Mouse (Mus musculus): ENCODE results near the gene Ccl4. TPM values are rescaled to one million over a fixed set of nuclear protein-coding genes. Genes with fewer than 3 reads are reported as not detected.

Gene Ccl4
- total and polyA plus RNA-seq, 3 experiments, result 0.38 TPM; not detected in 2

DNA sequence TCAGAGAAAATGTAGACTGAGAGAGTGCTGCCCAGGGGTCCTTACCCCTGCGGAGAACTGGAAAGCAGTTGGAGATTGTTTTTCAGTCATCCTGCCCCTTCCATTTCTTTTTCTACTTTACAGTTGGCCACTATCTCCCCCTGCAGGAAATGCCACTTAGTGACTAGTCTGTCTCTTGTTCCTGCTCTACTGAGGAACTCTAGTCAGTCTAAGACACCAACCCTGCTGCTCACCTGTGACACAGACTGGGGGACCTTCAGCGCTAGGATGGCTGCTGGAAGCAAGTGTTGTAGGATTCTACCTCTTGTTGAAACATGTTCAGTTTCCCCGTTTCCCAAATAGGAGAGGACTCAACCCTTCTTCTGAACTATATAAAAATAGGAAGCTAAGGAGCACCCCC lies 22.9 kb upstream of the Ccl4 start:
- ATAC-seq (ENCODE audit: extremely low read depth, insufficient number of reproducible peaks, low FRiP score, poor library complexity, severe bottlenecking) (no peak), DNase-seq (ENCODE audit: low spot score) (no peak)
- peaks cover 3% of the 10 kb centered on the region for H3K27me3 ChIP-seq (ENCODE audit: insufficient read depth, low read length)
- no peak for TF ChIP-seq CTCF (IDR thresholded peaks at IDR 0.05; ENCODE audit: low read depth, low read length)
- TF ChIP-seq TAL1 (conservative IDR thresholded peaks at IDR 0.05; ENCODE audit: low read depth, low read length), result no peak
- no peak for TF ChIP-seq POLR2AphosphoS5 (IDR thresholded peaks at IDR 0.05; ENCODE audit: insufficient replicate concordance, low read depth, low read length)
- no peak for TF ChIP-seq GATA2 (IDR thresholded peaks at IDR 0.05; ENCODE audit: borderline replicate concordance, low read depth, low read length)
- TF ChIP-seq GATA1 (IDR thresholded peaks at IDR 0.05; ENCODE audit: borderline replicate concordance, low read length), result no peak
- H3K4me1 ChIP-seq (ENCODE audit: insufficient read depth, low read depth, low read length), result no peaks in the 10 kb centered on the region
- no peaks in the 10 kb centered on the region for H3K36me3 ChIP-seq (replicated peaks)
- H3K9me3 ChIP-seq (replicated peaks), result no peaks in the 10 kb centered on the region
- no peak overlapping the region for H3K4me3 ChIP-seq (ENCODE audit: low read depth, low read length)

GRCm38 (mm10) chr11:83640141-83640540 lies 22.2 kb upstream of the Ccl4 start:
- no peaks in the 10 kb centered on the region for H3K9me3 ChIP-seq (replicated peaks)
- no peaks in the 10 kb centered on the region for H3K4me1 ChIP-seq (ENCODE audit: insufficient read depth, low read depth, low read length)
- H3K4me3 ChIP-seq (ENCODE audit: low read depth, low read length), result no peak overlapping the region
- no peak for DNase-seq (ENCODE audit: low spot score)
- peaks cover 3% of the 10 kb centered on the region for H3K27me3 ChIP-seq (ENCODE audit: insufficient read depth, low read length)
- no peak for ATAC-seq (ENCODE audit: extremely low read depth, insufficient number of reproducible peaks, low FRiP score, poor library complexity, severe bottlenecking)
- no peaks in the 10 kb centered on the region for H3K36me3 ChIP-seq (replicated peaks)
- no peak for TF ChIP-seq CTCF (IDR thresholded peaks at IDR 0.05; ENCODE audit: low read depth, low read length)
- no peak for TF ChIP-seq GATA2 (IDR thresholded peaks at IDR 0.05; ENCODE audit: borderline replicate concordance, low read depth, low read length)
- no peak for TF ChIP-seq TAL1 (conservative IDR thresholded peaks at IDR 0.05; ENCODE audit: low read depth, low read length)
- no peak for TF ChIP-seq POLR2AphosphoS5 (IDR thresholded peaks at IDR 0.05; ENCODE audit: insufficient replicate concordance, low read depth, low read length)
- TF ChIP-seq GATA1 (IDR thresholded peaks at IDR 0.05; ENCODE audit: borderline replicate concordance, low read length), result no peak

DNA sequence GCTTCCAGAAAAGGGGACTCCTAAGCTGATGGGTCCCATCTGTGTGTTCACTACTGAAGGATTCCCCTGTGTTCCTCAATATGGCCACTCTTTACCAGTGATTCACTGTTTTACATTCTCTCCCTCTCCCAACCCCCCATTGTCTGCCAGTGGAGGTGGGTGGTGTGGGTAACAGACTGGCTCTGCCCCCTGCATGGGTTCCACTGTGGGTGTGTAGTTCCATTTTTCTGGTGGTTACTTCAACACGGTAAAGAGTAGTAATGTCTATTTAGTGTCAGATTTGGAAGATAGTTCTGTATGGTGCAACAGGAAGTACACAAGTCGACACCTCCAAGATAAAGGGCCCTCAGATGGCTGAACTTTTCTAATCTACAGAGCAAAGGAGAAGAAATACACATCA lies 21.2 kb upstream of the Ccl4 start:
- ATAC-seq (ENCODE audit: extremely low read depth, insufficient number of reproducible peaks, low FRiP score, poor library complexity, severe bottlenecking), result no peak

DNA sequence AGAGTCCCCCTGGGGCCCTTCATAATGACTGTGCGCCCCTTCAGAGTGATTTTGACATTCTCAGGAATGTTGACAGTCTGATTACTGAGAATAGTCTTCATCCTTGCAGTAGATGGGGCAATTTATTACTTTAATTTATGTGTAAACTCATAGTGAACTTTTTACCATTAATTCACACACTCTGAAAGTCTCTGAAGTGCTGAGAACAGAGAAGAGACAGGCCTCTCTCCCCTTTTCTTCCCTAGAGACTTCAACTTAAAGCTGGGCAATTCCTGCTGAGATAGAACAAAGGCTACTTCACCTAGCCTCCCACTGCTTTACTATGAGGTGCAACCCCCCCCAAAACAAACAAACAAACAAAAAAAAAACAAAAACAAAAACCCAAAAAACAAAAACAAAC lies 16.9 kb upstream of the Ccl4 start, which contains the start of gene Rpl9-ps1:
Gene Rpl9-ps1, minus strand, starts transcription at position 101 of the 400 bp plus-strand sequence.
- DNase-seq (ENCODE audit: low spot score), result no peak
- H3K27me3 ChIP-seq (ENCODE audit: insufficient read depth, low read length), result no peaks in the 10 kb centered on the region
- ATAC-seq (ENCODE audit: extremely low read depth, insufficient number of reproducible peaks, low FRiP score, poor library complexity, severe bottlenecking), result no peak
- H3K4me1 ChIP-seq (ENCODE audit: insufficient read depth, low read depth, low read length), result no peaks in the 10 kb centered on the region
- TF ChIP-seq POLR2AphosphoS5 (IDR thresholded peaks at IDR 0.05; ENCODE audit: insufficient replicate concordance, low read depth, low read length) (no peak), CTCF (IDR thresholded peaks at IDR 0.05; ENCODE audit: low read depth, low read length) (no peak), GATA2 (IDR thresholded peaks at IDR 0.05; ENCODE audit: borderline replicate concordance, low read depth, low read length) (no peak), TAL1 (conservative IDR thresholded peaks at IDR 0.05; ENCODE audit: low read depth, low read length) (no peak), GATA1 (IDR thresholded peaks at IDR 0.05; ENCODE audit: borderline replicate concordance, low read length) (no peak)
- no peaks in the 10 kb centered on the region for H3K36me3 ChIP-seq (replicated peaks)
- no peak within 1 kb of the TSS for H3K4me3 ChIP-seq (ENCODE audit: low read depth, low read length)
- no peaks in the 10 kb centered on the region for H3K9me3 ChIP-seq (replicated peaks)

More for the DNA sequence above, 21.2 kb upstream of the Ccl4 start:
- no peaks in the 10 kb centered on the region for H3K36me3 ChIP-seq (replicated peaks)
- no peak overlapping the region for H3K4me3 ChIP-seq (ENCODE audit: low read depth, low read length)
- H3K27me3 ChIP-seq (ENCODE audit: insufficient read depth, low read length), result peaks cover 3% of the 10 kb centered on the region
- no peaks in the 10 kb centered on the region for H3K4me1 ChIP-seq (ENCODE audit: insufficient read depth, low read depth, low read length)
- no peak for DNase-seq (ENCODE audit: low spot score)
- H3K9me3 ChIP-seq (replicated peaks), result no peaks in the 10 kb centered on the region
- no peak for TF ChIP-seq GATA2 (IDR thresholded peaks at IDR 0.05; ENCODE audit: borderline replicate concordance, low read depth, low read length)
- no peak for TF ChIP-seq CTCF (IDR thresholded peaks at IDR 0.05; ENCODE audit: low read depth, low read length)
- no peak for TF ChIP-seq POLR2AphosphoS5 (IDR thresholded peaks at IDR 0.05; ENCODE audit: insufficient replicate concordance, low read depth, low read length)

GRCm38 (mm10) chr11:83646356-83647149 lies 15.8 kb upstream of the Ccl4 start:
- Histone ChIP-seq H3K27me3 (ENCODE audit: insufficient read depth, low read length) (no peaks in the 10 kb centered on the region), H3K9me3 (replicated peaks) (no peaks in the 10 kb centered on the region), H3K36me3 (replicated peaks) (no peaks in the 10 kb centered on the region), H3K4me1 (ENCODE audit: insufficient read depth, low read depth, low read length) (no peaks in the 10 kb centered on the region), H3K4me3 (ENCODE audit: low read depth, low read length) (no peak overlapping the region)
- TF ChIP-seq GATA2 (IDR thresholded peaks at IDR 0.05; ENCODE audit: borderline replicate concordance, low read depth, low read length) (no peak), POLR2AphosphoS5 (IDR thresholded peaks at IDR 0.05; ENCODE audit: insufficient replicate concordance, low read depth, low read length) (no peak), TAL1 (conservative IDR thresholded peaks at IDR 0.05; ENCODE audit: low read depth, low read length) (no peak), GATA1 (IDR thresholded peaks at IDR 0.05; ENCODE audit: borderline replicate concordance, low read length) (no peak), CTCF (IDR thresholded peaks at IDR 0.05; ENCODE audit: low read depth, low read length) (no peak)
- DNase-seq (ENCODE audit: low spot score), result no peak
- no peak for ATAC-seq (ENCODE audit: extremely low read depth, insufficient number of reproducible peaks, low FRiP score, poor library complexity, severe bottlenecking)

- Histone ChIP-seq H3K9me3 (replicated peaks) (no peaks in the 10 kb centered on the region), H3K36me3 (replicated peaks) (no peaks in the 10 kb centered on the region), H3K4me1 (ENCODE audit: insufficient read depth, low read depth, low read length) (no peaks in the 10 kb centered on the region), H3K27me3 (ENCODE audit: insufficient read depth, low read length) (no peaks in the 10 kb centered on the region), H3K4me3 (ENCODE audit: low read depth, low read length) (no peak within 1 kb of the TSS)
- TF ChIP-seq TAL1 (conservative IDR thresholded peaks at IDR 0.05; ENCODE audit: low read depth, low read length) (no peak), GATA2 (IDR thresholded peaks at IDR 0.05; ENCODE audit: borderline replicate concordance, low read depth, low read length) (no peak), CTCF (IDR thresholded peaks at IDR 0.05; ENCODE audit: low read depth, low read length) (no peak), GATA1 (IDR thresholded peaks at IDR 0.05; ENCODE audit: borderline replicate concordance, low read length) (no peak), POLR2AphosphoS5 (IDR thresholded peaks at IDR 0.05; ENCODE audit: insufficient replicate concordance, low read depth, low read length) (no peak)
- ATAC-seq (ENCODE audit: extremely low read depth, insufficient number of reproducible peaks, low FRiP score, poor library complexity, severe bottlenecking) (no peak), DNase-seq (ENCODE audit: low spot score) (no peak)
Observed at GRCm38 (mm10) chr11:83649305-83649841, 13.0 kb upstream of the Ccl4 start, which contains the start of gene Ccl3. Gene Ccl3 (minus strand): TSS chr11:83649355.

All from G1E (cell line).